Mouse (Mus musculus) liver, adult 2 months (tissue): Measurements from ENCODE around the gene Ulk4.

Experiments
- CTCF ChIP-seq: fragments of 200-500 bp; IDR thresholded peaks from 2 replicates; pipeline ENCODE4 v1.5.1; 2011; ENCODE audit warnings: low read depth, low read length, control low read depth
- POLR2A ChIP-seq: fragments of 200-500 bp; IDR thresholded peaks from 2 replicates; pipeline ENCODE4 v1.6.1; 2011; ENCODE audit warnings: low read length, control low read depth; ENCODE audit not compliant: insufficient read depth; ENCODE audit errors: extremely low read depth

DNA sequence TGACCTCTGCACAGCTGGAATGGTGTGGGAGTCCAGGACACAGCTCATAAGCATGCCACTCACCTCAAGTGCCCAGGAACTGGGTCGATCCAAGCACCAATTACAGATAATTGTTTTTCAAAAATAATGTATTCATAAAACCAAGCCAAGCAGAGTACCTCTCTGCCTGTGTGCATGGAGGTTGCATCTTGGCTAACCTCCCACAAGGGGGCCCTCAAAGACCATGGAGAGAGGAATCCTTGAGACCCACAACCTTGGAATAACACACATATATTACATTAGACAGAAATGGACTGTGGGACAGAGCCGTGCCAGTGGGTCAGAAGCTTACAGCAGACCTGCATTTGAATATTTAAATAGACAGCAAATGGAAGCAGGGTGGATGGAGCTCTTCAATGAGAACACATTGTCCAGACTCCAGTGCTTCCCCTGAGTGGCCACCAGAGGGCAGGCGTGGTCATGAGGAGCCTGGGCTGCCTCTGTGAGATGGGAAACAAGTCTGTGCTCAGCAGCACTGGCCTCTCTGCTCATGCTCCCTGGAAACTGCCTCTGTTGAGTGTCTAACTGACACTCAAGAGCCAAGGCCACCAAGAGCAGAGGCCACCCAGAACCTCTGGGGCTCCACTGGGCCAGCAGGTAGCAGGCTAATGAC is 61.5 kb downstream of the Ulk4 start:
- TF ChIP-seq POLR2A: no peak
- peak; percentile 95 for TF ChIP-seq CTCF
